Mouse (Mus musculus) midbrain, embryonic 10.5 days (tissue): ENCODE measurements around the gene Il3. TPM values are rescaled to one million over a fixed set of nuclear protein-coding genes. Genes with fewer than 3 reads are reported as not detected.

Experiments used
- DNase-seq: peaks from one replicate; pipeline ENCODE4 v3.0.0-alpha.2; 2017; ENCODE audit warnings: low spot score
- H3K27ac ChIP-seq: fragments of 300-500 bp; sonication (generic); replicated peaks from 2 replicates; pipeline ENCODE4 v1.5.1; 2016; ENCODE audit warnings: mild to moderate bottlenecking
- H3K27me3 ChIP-seq: fragments of 300-500 bp; sonication (generic); 2 replicates; pipeline ENCODE4 v1.6.1; 2016; ENCODE audit warnings: low read depth, mild to moderate bottlenecking; ENCODE audit not compliant: poor library complexity, severe bottlenecking
- H3K36me3 ChIP-seq: fragments of 300-500 bp; sonication (generic); 2 replicates; pipeline ENCODE4 v1.6.1; 2016; ENCODE audit warnings: mild to moderate bottlenecking, moderate library complexity
- H3K4me1 ChIP-seq: fragments of 300-500 bp; sonication (generic); 2 replicates; pipeline ENCODE4 v1.6.1; 2016
- H3K4me3 ChIP-seq: fragments of 300-500 bp; sonication (generic); 2 replicates; pipeline ENCODE4 v1.5.1; 2016; ENCODE audit warnings: mild to moderate bottlenecking, moderate library complexity
- H3K9me3 ChIP-seq: fragments of 300-500 bp; sonication (generic); replicated peaks from 2 replicates; pipeline ENCODE4 v1.6.1; 2016; ENCODE audit warnings: mild to moderate bottlenecking
- WGBS: fragments of 180-500 bp; shearing (Covaris S2); methylation state at CpG from one replicate; pipeline ENCODE4 v1.1.7; 2016; 5-methylcytosine and 5-hydroxymethylcytosine counted together
- polyA plus RNA-seq: library from polyadenylated mRNA; unstranded; fragments of >200 nt; fragmentation: Nextera tagmentation; extraction: Ambion mirVana; gene quantifications from 2 replicates; pipeline ENCODE4 v1.2.1, GENCODE M21; 2016

Gene Il3
- polyA plus RNA-seq, 1 experiment from 2014 or later: not detected

GRCm38 (mm10) chr11:54263405-54264031 is 3.6 kb downstream of the Il3 start:
- no peaks in the 10 kb centered on the region for H3K4me1 ChIP-seq
- H3K27me3 ChIP-seq: no peaks in the 10 kb centered on the region
- no peaks in the 10 kb centered on the region for H3K36me3 ChIP-seq
- H3K4me3 ChIP-seq: no peak overlapping the region
- no peaks in the 10 kb centered on the region for H3K9me3 ChIP-seq
- 7% methylated on average over 1 of the region's 1 CpGs for WGBS
- no peak overlapping the region for H3K27ac ChIP-seq
- DNase-seq: no peak

GRCm38 (mm10) chr11:54256624-54257376 is 10.3 kb downstream of the Il3 start:
- Histone ChIP-seq H3K27me3 (peaks cover 10% of the 10 kb centered on the region), H3K36me3 (no peaks in the 10 kb centered on the region), H3K4me1 (peaks cover 11% of the 10 kb centered on the region), H3K4me3 (no peak overlapping the region), H3K27ac (peak overlapping the region; percentile 29), H3K9me3 (no peaks in the 10 kb centered on the region)
- 43% methylated on average over 3 of the region's 3 CpGs for WGBS
- peak; percentile 79 for DNase-seq

GRCm38 (mm10) chr11:54254114-54254513 is 13.0 kb downstream of the Il3 start:
- 55% methylated on average over 4 of the region's 4 CpGs for WGBS
- H3K9me3 ChIP-seq: no peaks in the 10 kb centered on the region
- H3K27me3 ChIP-seq: peaks cover 10% of the 10 kb centered on the region
- H3K4me1 ChIP-seq: peaks cover 11% of the 10 kb centered on the region
- H3K27ac ChIP-seq: no peak overlapping the region
- H3K4me3 ChIP-seq: no peak overlapping the region
- no peak for DNase-seq
- H3K36me3 ChIP-seq: no peaks in the 10 kb centered on the region

- WGBS: 87% methylated on average over 11 of the region's 11 CpGs
- DNase-seq: no peak
- peaks cover 6% of the 10 kb centered on the region for H3K27me3 ChIP-seq
Observed at GRCm38 (mm10) chr11:54250575-54250974, 16.5 kb downstream of the Il3 start.

GRCm38 (mm10) chr11:54249748-54250147 is 17.3 kb downstream of the Il3 start:
- no peak for DNase-seq
- WGBS: 90% methylated on average over 3 of the region's 3 CpGs

More at GRCm38 (mm10) chr11:54250575-54250974, 16.5 kb downstream of the Il3 start:
- Histone ChIP-seq H3K4me1 (no peaks in the 10 kb centered on the region), H3K36me3 (no peaks in the 10 kb centered on the region), H3K4me3 (no peak overlapping the region), H3K9me3 (no peaks in the 10 kb centered on the region), H3K27ac (no peak overlapping the region)

GRCm38 (mm10) chr11:54248940-54249717 is 17.9 kb downstream of the Il3 start, which contains the start of gene Csf2:
Csf2 (minus strand) TSS chr11:54249667.
- Histone ChIP-seq H3K9me3 (no peaks in the 10 kb centered on the region), H3K36me3 (no peaks in the 10 kb centered on the region), H3K4me3 (no peak within 1 kb of the TSS), H3K4me1 (no peaks in the 10 kb centered on the region), H3K27ac (no peak within 1 kb of the TSS), H3K27me3 (no peaks in the 10 kb centered on the region)
- DNase-seq: no peak
- WGBS: 74% methylated on average over 11 of the region's 11 CpGs

More at GRCm38 (mm10) chr11:54249748-54250147, 17.3 kb downstream of the Il3 start:
- H3K9me3 ChIP-seq: no peaks in the 10 kb centered on the region
- no peak overlapping the region for H3K27ac ChIP-seq
- no peaks in the 10 kb centered on the region for H3K36me3 ChIP-seq
- no peaks in the 10 kb centered on the region for H3K4me1 ChIP-seq
- no peak overlapping the region for H3K4me3 ChIP-seq
- no peaks in the 10 kb centered on the region for H3K27me3 ChIP-seq

- no peaks in the 10 kb centered on the region for H3K4me1 ChIP-seq
- no peak overlapping the region for H3K4me3 ChIP-seq
- DNase-seq: no peak
- H3K9me3 ChIP-seq: no peaks in the 10 kb centered on the region
- no peaks in the 10 kb centered on the region for H3K36me3 ChIP-seq
- WGBS: 88% methylated on average over 10 of the region's 10 CpGs
- H3K27ac ChIP-seq: no peak overlapping the region
- H3K27me3 ChIP-seq: no peaks in the 10 kb centered on the region
Observed at GRCm38 (mm10) chr11:54247251-54247950, 19.7 kb downstream of the Il3 start.

- H3K27me3 ChIP-seq: no peaks in the 10 kb centered on the region
- no peak overlapping the region for H3K4me3 ChIP-seq
- DNase-seq: no peak
- no peaks in the 10 kb centered on the region for H3K9me3 ChIP-seq
- H3K36me3 ChIP-seq: no peaks in the 10 kb centered on the region
- no peaks in the 10 kb centered on the region for H3K4me1 ChIP-seq
- no peak overlapping the region for H3K27ac ChIP-seq
- WGBS: 79% methylated on average over 6 of the region's 6 CpGs
Observed at GRCm38 (mm10) chr11:54244465-54244864, 22.6 kb downstream of the Il3 start.

- DNase-seq: no peak
- Histone ChIP-seq H3K27me3 (no peaks in the 10 kb centered on the region), H3K4me3 (no peak overlapping the region), H3K36me3 (no peaks in the 10 kb centered on the region), H3K9me3 (no peaks in the 10 kb centered on the region), H3K4me1 (no peaks in the 10 kb centered on the region), H3K27ac (no peak overlapping the region)
- WGBS: 87% methylated on average over 3 of the region's 3 CpGs
Observed at GRCm38 (mm10) chr11:54242494-54242893, 24.6 kb downstream of the Il3 start.

- no peaks in the 10 kb centered on the region for H3K27me3 ChIP-seq
- no peaks in the 10 kb centered on the region for H3K9me3 ChIP-seq
- no peak for DNase-seq
- no peak overlapping the region for H3K4me3 ChIP-seq
- no peaks in the 10 kb centered on the region for H3K4me1 ChIP-seq
- H3K36me3 ChIP-seq: no peaks in the 10 kb centered on the region
- no peak overlapping the region for H3K27ac ChIP-seq
- WGBS: 75% methylated on average over 2 of the region's 2 CpGs
Observed at GRCm38 (mm10) chr11:54236939-54237338, 30.1 kb downstream of the Il3 start.

GRCm38 (mm10) chr11:54227478-54227877 is 39.6 kb downstream of the Il3 start:
- 92% methylated on average over 2 of the region's 2 CpGs for WGBS
- Histone ChIP-seq H3K4me1 (no peaks in the 10 kb centered on the region), H3K4me3 (no peak overlapping the region), H3K9me3 (no peaks in the 10 kb centered on the region), H3K27me3 (no peaks in the 10 kb centered on the region), H3K27ac (no peak overlapping the region), H3K36me3 (no peaks in the 10 kb centered on the region)
- DNase-seq: no peak

GRCm38 (mm10) chr11:54224475-54224986 is 42.5 kb downstream of the Il3 start:
- DNase-seq: no peak
- H3K9me3 ChIP-seq: no peaks in the 10 kb centered on the region
- no peaks in the 10 kb centered on the region for H3K36me3 ChIP-seq
- no peaks in the 10 kb centered on the region for H3K4me1 ChIP-seq
- H3K27ac ChIP-seq: no peak overlapping the region
- H3K4me3 ChIP-seq: no peak overlapping the region
- WGBS: 90% methylated on average over 5 of the region's 5 CpGs
- no peaks in the 10 kb centered on the region for H3K27me3 ChIP-seq
